Mouse (Mus musculus) monocyte, adult 5-6 weeks (primary cell): Measurements from ENCODE around the gene Bace2. TPM values are rescaled to one million over a fixed set of nuclear protein-coding genes. Genes with fewer than 3 reads are reported as not detected.

Experiments
- ATAC-seq: fragments of 153-309, 156-312 bp; replicated peaks from 2 replicates; pipeline ENCODE4 v1.8.0; 2017; ENCODE audit warnings: mild to moderate bottlenecking; ENCODE audit not compliant: low TSS enrichment, insufficient number of reproducible peaks, severe bottlenecking, poor library complexity, low FRiP score
- total RNA-seq: library from RNA; stranded (forward); fragments of 200-1000, 200-491, 200-594 nt; gene quantifications from 3 replicates; pipeline ENCODE4 v1.2.3, GENCODE M21; 2017

The Bace2 gene
- total RNA-seq, 1 experiment from 2014 or later, result not detected

GRCm38 (mm10) chr16:97459831-97460230 lies 103.3 kb downstream of the Bace2 start:
- ATAC-seq, result no peak

DNA sequence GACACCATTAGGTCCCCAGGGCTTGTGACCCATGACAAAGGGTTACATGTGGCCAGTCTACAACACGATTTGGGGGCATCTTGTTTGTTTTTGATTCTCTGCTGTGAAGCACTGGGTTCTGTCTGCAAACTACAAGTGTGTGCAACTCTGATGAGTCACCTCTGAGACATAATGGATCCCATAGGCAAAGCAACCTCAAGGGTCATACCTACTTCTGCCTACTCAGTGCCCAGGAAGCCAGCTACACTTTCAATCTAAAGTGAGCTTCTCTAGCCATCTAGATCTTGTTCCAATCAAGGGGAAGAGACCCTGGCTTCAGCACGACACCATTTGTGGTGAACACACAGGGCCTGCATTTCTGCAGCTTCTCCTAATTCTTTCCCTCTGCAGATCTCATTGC lies 104.7 kb downstream of the Bace2 start:
- no peak for ATAC-seq

- peak; percentile 67 for ATAC-seq
These were observed 106.1 kb downstream of the Bace2 start, which contains the start of gene Mx1 for GRCm38 (mm10) chr16:97462481-97463181. Gene Mx1, minus strand, starts transcription at chr16:97462907.

GRCm38 (mm10) chr16:97466182-97466957 lies 109.8 kb downstream of the Bace2 start:
- no peak for ATAC-seq

- ATAC-seq, result no peak
These were observed 110.9 kb downstream of the Bace2 start for GRCm38 (mm10) chr16:97467472-97467871.

- ATAC-seq, result peak; percentile 71
These were observed 111.7 kb downstream of the Bace2 start for GRCm38 (mm10) chr16:97467993-97468791.

GRCm38 (mm10) chr16:97474671-97475070 lies 118.1 kb downstream of the Bace2 start:
- ATAC-seq, result no peak

- ATAC-seq, result no peak
These were observed 119.0 kb downstream of the Bace2 start for GRCm38 (mm10) chr16:97475581-97475980.

DNA sequence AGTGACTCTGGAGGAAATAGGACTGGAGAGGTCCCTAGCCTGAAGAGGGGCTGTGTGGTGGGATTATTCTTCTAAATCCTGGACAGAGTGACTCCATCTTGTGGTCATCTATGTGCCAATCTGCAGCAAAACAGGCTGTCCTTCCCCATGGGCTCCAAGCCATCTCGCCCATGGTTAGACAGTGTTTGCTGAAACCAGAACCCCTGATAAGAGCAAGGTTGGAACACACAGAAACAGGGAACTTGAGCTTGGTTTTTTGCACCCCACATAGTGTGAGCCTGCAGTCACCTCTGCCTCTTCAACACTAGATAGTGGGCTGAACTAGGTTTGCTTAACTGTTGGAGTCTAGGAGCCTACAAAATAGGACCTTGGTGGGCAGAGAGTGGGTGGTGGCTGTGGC lies 120.0 kb downstream of the Bace2 start:
- ATAC-seq, result no peak

- peak; percentile 46 for ATAC-seq
These were observed 122.1 kb downstream of the Bace2 start for GRCm38 (mm10) chr16:97478655-97479054.

DNA sequence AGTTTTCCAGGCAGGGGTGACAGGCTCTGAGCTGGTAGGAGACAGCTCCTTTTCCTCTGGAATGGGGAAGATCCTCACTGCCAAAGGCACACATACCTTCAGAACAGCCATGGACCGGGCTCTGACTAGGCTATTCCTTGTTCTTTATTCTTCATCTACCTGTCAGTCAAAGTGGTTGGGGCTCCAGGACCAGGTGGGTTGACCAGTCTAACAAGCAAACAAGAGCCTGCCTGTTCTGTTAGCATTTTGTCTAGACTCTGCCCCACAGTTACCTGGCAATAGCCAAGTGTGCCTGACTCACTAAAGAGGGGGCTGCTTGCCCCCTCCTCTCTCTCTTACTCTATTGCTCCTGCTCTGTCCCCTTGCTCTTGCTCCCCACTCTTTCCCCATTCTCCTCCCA lies 135.8 kb downstream of the Bace2 start:
- no peak for ATAC-seq

Other genes with a start within 250 kb of the Bace2 start
- gene Dscam, start 186.0 kb upstream of the Bace2 start, total RNA-seq, result 0.29 to 0.49 TPM in 2 of 3 replicates, not detected in the other
- 49.8 to 87.2 TPM (median 71.7 TPM) in 3 replicates for gene Mx1, start 106.2 kb downstream of the Bace2 start, total RNA-seq
- gene Fam3b, start 158.1 kb downstream of the Bace2 start, total RNA-seq, result 0.96 TPM in 1 of 3 replicates, not detected in the others